Mouse (Mus musculus) heart, embryonic 11.5 days (tissue): ENCODE results near the gene Lmbr1l. TPM values are rescaled to one million over a fixed set of nuclear protein-coding genes. Genes with fewer than 3 reads are reported as not detected.
A peak's percentile ranks its signal among the peaks of the same experiment; 100 is the strongest.

Source experiments
- ATAC-seq: fragments of 200-750 bp; cut with Nextera tagmentation; replicated peaks from 2 replicates; pipeline ENCODE4 v1.8.0; 2017; ENCODE audit warnings: moderate library complexity; ENCODE audit not compliant: insufficient number of reproducible peaks, low FRiP score, low TSS enrichment
- H3K27ac ChIP-seq: fragments of 300-500 bp; sonication (generic); 2 replicates; pipeline ENCODE4 v1.5.1; 2014; ENCODE audit warnings: mild to moderate bottlenecking, low read depth, low read length
- H3K27me3 ChIP-seq: fragments of 300-500 bp; sonication (generic); 2 replicates; pipeline ENCODE4 v1.6.1; 2014; ENCODE audit warnings: mild to moderate bottlenecking, low read length, mixed read lengths; ENCODE audit not compliant: control insufficient read depth, insufficient read depth
- H3K36me3 ChIP-seq: fragments of 300-500 bp; sonication (generic); 2 replicates; pipeline ENCODE4 v1.6.1; 2014; ENCODE audit warnings: mild to moderate bottlenecking, low read length, moderate library complexity, mixed read lengths; ENCODE audit not compliant: control insufficient read depth, insufficient read depth
- H3K4me1 ChIP-seq: fragments of 300-500 bp; sonication (generic); 2 replicates; pipeline ENCODE4 v1.6.1; 2014; ENCODE audit warnings: low read length; ENCODE audit not compliant: control insufficient read depth, insufficient read depth
- H3K4me2 ChIP-seq: fragments of 300-500 bp; sonication (generic); 2 replicates; pipeline ENCODE4 v1.6.1; 2014; ENCODE audit warnings: mild to moderate bottlenecking, moderate library complexity
- H3K4me3 ChIP-seq: fragments of 300-500 bp; sonication (generic); 2 replicates; pipeline ENCODE4 v1.5.1; 2014; ENCODE audit warnings: low read depth, low read length
- H3K9ac ChIP-seq: fragments of 300-500 bp; sonication (generic); 2 replicates; pipeline ENCODE4 v1.6.1; 2014; ENCODE audit warnings: mild to moderate bottlenecking, low read depth, low read length, moderate library complexity
- H3K9me3 ChIP-seq: fragments of 300-500 bp; sonication (generic); replicated peaks from 2 replicates; pipeline ENCODE4 v1.6.1; 2016; ENCODE audit warnings: low read length; ENCODE audit not compliant: control insufficient read depth
- WGBS: fragments of 180-500 bp; shearing (Covaris S2); extraction: QIAGEN DNeasy Blood & Tissue Kit; methylation state at CpG from one replicate; pipeline ENCODE4 v1.1.7; 2014; ENCODE audit not compliant: insufficient replicate concordance; 5-methylcytosine and 5-hydroxymethylcytosine counted together
- polyA plus RNA-seq: library from polyadenylated mRNA; unstranded; fragments of >200 nt; fragmentation: Nextera tagmentation; extraction: Ambion mirVana; gene quantifications from 2 replicates; pipeline ENCODE4 v1.2.1, GENCODE M21; 2014

The Lmbr1l gene
- polyA plus RNA-seq, 1 experiment from 2014 or later = 5.7 TPM

DNA sequence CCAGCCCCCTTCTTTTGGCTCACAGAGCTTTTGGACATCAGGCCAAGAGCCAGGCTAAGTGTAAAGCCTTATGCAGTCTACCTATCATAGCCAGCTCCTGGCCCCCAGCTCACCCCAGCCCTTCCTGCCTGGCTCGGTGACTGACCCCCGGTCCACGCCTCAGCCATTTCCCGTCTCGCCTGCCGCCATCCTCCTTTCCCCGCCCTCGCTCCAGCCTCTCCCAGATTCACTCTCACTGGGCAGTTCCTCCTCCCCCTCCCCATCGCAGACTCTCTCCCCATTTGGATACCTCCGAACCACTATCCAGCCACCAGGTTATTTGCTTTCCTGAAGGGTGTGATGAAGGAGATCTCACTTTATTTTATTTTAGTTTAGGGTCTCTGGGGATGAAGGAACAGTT, 20.5 kb downstream of the Lmbr1l start:
- no peak for ATAC-seq
- peak overlapping the region; percentile 87 for H3K27ac ChIP-seq
- H3K9me3 ChIP-seq = no peaks in the 10 kb centered on the region
- H3K27me3 ChIP-seq = peaks cover 63% of the 10 kb centered on the region
- H3K4me3 ChIP-seq = peak overlapping the region; percentile 42
- no peak overlapping the region for H3K9ac ChIP-seq
- H3K4me2 ChIP-seq = peak overlapping the region; percentile 100
- WGBS = 3% methylated on average over 10 of the region's 10 CpGs
- no peaks in the 10 kb centered on the region for H3K36me3 ChIP-seq
- H3K4me1 ChIP-seq = peaks cover 48% of the 10 kb centered on the region

DNA sequence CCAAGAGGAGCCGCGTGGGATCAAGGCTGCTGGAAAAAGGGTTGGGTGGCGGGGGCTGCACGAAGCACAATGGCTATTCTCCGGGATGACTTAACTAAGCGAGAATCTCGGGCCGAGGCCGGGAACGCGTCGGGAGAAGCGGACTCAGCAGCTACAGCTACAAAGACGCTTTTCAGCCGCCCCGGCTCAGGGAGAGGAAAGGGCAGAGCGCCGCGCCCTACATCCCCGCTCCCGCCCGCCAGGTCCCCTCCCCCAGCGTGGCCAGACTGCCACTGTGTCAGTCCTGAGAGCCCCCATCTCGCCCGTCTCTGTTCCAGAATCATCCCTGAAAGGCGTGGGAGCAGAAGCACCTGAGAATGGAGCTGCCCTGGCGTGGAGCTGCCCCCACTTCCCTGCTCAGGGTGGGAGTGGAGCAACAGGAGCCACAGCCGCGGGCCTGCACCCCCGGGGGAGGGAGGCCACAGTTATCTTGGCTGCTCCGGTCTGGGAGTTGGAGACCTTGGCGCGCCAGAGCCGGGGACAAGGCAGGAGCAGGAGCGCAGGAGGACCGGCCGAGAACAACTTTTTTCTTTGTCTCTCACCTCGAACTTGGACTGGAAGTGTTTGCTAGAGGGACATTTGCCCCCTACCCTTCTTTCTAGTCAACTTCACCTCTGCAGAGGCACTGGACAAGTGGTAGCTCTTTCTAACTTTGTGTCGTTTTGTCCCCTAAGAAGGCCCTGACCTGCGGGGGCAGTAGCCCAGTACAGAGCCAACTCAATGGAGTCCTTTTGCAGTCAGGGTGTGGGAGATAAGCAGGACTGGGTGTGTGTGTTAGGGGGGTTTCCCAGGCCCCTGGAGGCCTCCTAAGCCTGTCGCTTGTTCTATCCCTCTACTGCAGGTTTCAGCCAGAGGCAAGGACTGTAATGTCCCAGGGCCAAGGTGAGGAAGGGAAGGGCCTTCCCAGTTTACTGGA, 22.1 kb downstream of the Lmbr1l start:
- Histone ChIP-seq H3K36me3 (no peaks in the 10 kb centered on the region), H3K9ac (peak overlapping the region; percentile 74), H3K27me3 (peaks cover 63% of the 10 kb centered on the region), H3K4me1 (peaks cover 48% of the 10 kb centered on the region), H3K4me3 (peak overlapping the region; percentile 61), H3K9me3 (no peaks in the 10 kb centered on the region), H3K27ac (peak overlapping the region; percentile 87), H3K4me2 (peak overlapping the region; percentile 100)
- 1% methylated on average over 41 of the region's 41 CpGs for WGBS
- peak; percentile 60 for ATAC-seq

DNA sequence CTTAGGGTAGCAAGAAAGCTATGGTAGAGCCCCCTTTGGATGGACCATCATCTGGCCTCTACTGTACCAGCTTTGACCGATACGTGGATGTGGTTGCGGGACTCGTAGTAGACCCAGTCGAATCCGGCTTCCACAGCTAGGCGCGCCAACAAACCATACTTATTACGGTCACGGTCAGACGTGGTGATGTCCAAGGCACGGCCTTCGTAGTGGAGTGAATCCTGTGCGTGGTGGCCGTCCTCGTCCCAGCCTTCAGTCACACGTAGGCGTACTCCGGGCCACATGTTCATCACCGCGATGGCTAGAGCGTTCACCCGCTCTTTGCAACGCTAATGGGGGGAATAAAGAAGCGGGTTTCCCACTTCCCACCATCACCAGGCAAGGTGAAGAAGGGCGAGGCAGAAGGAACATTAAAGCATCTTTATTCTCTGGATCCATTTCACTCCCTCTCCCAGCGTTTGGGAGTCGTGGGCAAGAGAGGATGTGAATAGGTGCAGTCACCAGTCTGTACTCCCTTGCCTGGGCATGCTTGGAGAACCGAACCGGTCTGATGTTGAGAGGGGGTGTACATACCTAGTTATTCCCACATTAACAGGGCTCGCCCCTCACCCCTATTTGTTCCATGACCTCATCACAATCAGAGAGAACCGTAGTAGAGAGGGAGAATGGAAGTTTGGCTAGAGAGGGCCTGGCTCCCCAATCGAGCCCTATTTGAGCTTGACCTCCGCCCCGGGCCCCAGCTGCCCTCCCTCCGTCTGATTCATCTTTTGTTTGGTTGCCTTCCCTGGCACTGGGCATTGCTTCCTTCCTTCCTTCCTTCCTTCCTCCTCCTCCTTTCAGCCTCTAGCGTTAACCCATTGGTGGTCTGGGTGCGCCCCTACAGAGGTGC, 23.0 kb downstream of the Lmbr1l start:
- Histone ChIP-seq H3K9ac (peak overlapping the region; percentile 74), H3K27me3 (peaks cover 63% of the 10 kb centered on the region)

GRCm38 (mm10) chr15:98893940-98894745, 23.9 kb downstream of the Lmbr1l start, which contains the start of gene Rhebl1:
Gene Rhebl1, minus strand, starts transcription at chr15:98894540.
- 1% methylated on average over 77 of the region's 77 CpGs for WGBS
- Histone ChIP-seq H3K4me1 (peaks cover 48% of the 10 kb centered on the region), H3K36me3 (no peaks in the 10 kb centered on the region), H3K27me3 (peaks cover 59% of the 10 kb centered on the region), H3K27ac (peak within 1 kb of the TSS; percentile 87), H3K4me3 (peak within 1 kb of the TSS; percentile 61), H3K9me3 (no peaks in the 10 kb centered on the region), H3K9ac (peak within 1 kb of the TSS; percentile 74), H3K4me2 (peak within 1 kb of the TSS; percentile 100)
- no peak for ATAC-seq

More for the DNA sequence above, 23.0 kb downstream of the Lmbr1l start:
- peaks cover 48% of the 10 kb centered on the region for H3K4me1 ChIP-seq
- ATAC-seq = no peak
- WGBS = 4% methylated on average over 38 of the region's 38 CpGs
- no peaks in the 10 kb centered on the region for H3K36me3 ChIP-seq
- H3K27ac ChIP-seq = peak overlapping the region; percentile 87; the same call in 1 of the 2 replicates
- peak overlapping the region; percentile 61 for H3K4me3 ChIP-seq
- peak overlapping the region; percentile 100 for H3K4me2 ChIP-seq
- no peaks in the 10 kb centered on the region for H3K9me3 ChIP-seq

DNA sequence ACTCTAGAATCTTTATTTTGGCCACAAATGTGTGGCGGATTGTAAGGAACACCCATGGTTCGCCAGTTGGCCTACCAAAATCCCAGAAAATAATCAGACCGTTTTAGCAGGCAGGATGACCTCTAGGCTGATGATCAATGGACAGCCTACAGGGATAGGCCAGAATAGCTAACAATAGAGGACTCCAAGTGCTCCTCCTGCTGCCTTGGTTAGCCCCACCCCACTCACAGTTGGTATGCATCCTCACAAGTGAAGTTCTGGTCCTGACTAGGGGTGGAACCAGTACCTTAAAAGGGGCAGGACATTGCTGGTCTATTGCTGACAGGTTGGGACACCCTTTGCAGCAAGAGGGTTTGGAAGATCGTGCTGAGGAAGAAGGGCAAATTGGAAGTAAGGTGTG, 25.0 kb downstream of the Lmbr1l start:
- H3K27me3 ChIP-seq = peaks cover 49% of the 10 kb centered on the region
- H3K4me2 ChIP-seq = no peak overlapping the region
- no peak overlapping the region for H3K27ac ChIP-seq
- peak overlapping the region; percentile 61; the same call in 1 of the 2 replicates for H3K4me3 ChIP-seq
- no peaks in the 10 kb centered on the region for H3K9me3 ChIP-seq
- no peaks in the 10 kb centered on the region for H3K36me3 ChIP-seq
- ATAC-seq = no peak
- WGBS = 55% methylated on average over 4 of the region's 4 CpGs
- H3K4me1 ChIP-seq = peaks cover 42% of the 10 kb centered on the region
- H3K9ac ChIP-seq = no peak overlapping the region

GRCm38 (mm10) chr15:98891907-98892606, 26.0 kb downstream of the Lmbr1l start:
- Histone ChIP-seq H3K9ac (no peak overlapping the region), H3K4me3 (no peak overlapping the region), H3K4me2 (peak overlapping the region; percentile 62), H3K27ac (no peak overlapping the region), H3K4me1 (peaks cover 32% of the 10 kb centered on the region), H3K9me3 (no peaks in the 10 kb centered on the region), H3K36me3 (no peaks in the 10 kb centered on the region), H3K27me3 (peaks cover 39% of the 10 kb centered on the region)
- 23% methylated on average over 6 of the region's 6 CpGs for WGBS
- ATAC-seq = no peak

- Histone ChIP-seq H3K4me1 (peaks cover 27% of the 10 kb centered on the region), H3K27ac (no peak overlapping the region), H3K9me3 (no peaks in the 10 kb centered on the region), H3K9ac (no peak overlapping the region), H3K36me3 (no peaks in the 10 kb centered on the region), H3K4me3 (peak overlapping the region; percentile 28), H3K27me3 (peaks cover 34% of the 10 kb centered on the region), H3K4me2 (peak overlapping the region; percentile 62)
- 9% methylated on average over 19 of the region's 19 CpGs for WGBS
- ATAC-seq = no peak
Measured at GRCm38 (mm10) chr15:98891198-98891742, 26.8 kb downstream of the Lmbr1l start.
